Mouse (Mus musculus): ENCODE measurements at regions not wholly inside any gene's neighbourhood (a gene's known extent, or its start where the extent isn't known, plus 50 kb on each side); places are given as distances from the start of the nearest gene placed in this dataset.

DNA sequence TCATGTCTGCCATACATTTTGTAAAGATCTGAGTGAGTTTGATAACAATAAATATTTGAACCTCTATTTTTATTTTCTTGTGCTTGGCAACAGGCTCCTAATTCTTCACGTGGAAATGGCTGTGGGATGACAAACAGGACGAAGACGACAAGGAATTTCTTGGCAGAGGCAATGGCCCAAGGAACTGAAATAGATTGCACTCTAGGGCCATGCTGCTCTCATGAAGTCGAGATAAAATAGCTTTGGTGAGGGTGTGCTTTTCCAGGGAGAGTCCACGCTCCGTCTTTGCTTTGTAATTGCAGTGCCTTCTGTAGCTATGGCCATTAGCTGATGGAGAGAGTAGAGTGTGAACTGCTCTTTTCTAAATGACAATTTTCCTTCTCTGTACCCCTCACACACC is 50.9 kb upstream of the 1810046K07Rik start:
- in situ Hi-C loops (cut with MboI, MseI) = loop anchor here (5.0 kb wide), 1 partner anchor 78 kb away; no protein-coding TSS in a partner anchor

DNA sequence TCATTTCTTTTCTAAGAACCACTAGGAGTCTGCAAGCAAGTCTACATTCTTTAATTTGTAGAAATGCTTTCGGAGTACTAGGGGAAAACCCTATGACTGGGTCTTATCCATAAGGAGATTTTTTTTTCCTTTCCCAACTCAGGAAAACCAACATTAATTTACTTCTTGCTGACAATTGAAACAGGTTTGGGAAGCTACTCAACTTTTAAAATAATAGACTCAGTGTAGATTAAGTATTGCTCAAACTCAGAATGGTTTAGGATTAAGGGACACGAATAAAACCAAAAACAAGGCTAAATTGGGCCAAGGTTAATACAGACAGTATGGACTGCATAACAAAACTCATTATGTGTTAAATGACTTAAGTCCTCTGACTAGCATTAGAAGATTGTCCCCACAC is 65.2 kb upstream of the 1810046K07Rik start:
- in situ Hi-C loops (cut with MboI, MseI) = no loop called here

DNA sequence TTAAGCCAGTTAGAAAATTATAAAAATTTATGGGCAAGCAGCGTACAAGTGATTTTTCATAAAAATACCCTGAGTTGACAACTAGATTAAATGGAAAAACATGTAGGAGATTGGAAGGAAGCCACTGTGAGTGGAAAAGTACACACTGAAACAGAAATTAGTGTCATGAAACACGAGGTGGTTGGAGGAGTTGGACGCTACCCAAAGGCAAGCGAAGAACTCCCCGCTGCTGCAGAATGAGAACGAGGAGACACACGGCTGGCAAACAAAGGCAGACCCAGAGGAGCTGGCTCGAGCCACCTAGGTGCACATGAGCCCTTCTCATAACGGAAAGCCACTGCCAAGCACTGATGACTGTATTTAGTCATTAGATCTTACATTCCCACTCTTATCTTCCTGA is 65.7 kb upstream of the 1810046K07Rik start:
- in situ Hi-C loops (cut with MboI, MseI) = no loop called here

DNA sequence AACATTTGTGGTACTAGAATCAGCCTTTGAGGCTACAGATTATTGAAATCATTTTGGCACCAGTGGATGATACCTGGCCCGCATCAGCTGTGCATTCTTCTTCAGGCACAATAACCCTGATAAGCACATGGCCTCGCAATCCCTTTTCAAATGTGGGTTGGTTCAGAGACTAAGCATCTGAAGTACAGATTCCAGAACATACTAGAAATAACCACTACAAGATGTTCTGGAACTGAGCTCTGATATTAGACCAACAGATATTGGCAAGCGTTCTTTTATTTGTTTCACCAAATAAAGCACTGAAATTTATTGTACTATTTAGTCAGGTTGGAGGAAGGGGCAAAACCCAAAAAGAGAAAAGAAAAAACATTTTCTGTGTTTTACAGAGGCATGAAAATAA is 68.1 kb upstream of the 1810046K07Rik start:
- in situ Hi-C loops (cut with MboI, MseI) = no loop called here

DNA sequence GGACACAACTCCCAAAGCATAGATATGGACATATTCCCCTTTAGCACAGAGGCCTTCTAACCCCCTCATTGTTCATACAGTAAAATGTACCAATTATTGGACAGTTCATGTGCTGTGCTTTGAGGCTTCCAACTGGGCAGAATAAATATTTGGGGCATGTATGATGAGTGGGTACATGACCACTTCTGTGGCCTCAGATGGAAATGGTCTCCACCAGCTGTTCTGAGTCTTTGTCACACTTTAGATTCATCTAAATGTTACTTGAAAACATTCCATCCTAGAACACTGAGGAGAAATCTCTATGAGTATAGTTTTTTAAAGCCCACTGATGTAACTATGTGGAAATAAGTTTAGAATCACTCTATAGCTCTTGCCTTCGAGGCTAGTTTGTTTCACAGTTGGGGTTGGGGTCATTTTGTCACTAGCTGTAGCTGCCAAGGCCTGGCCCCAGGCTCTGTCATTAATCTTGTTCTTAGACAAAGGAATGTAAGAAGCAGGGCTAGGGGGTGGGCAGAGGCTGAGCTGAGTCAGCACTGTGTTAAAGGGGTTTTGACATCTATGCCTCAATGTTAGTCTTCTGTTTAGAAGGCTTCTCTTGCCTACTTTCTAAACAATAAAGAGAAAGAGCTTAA is 69.0 kb upstream of the 1810046K07Rik start:
- in situ Hi-C loops (cut with MboI, MseI) = no loop called here

DNA sequence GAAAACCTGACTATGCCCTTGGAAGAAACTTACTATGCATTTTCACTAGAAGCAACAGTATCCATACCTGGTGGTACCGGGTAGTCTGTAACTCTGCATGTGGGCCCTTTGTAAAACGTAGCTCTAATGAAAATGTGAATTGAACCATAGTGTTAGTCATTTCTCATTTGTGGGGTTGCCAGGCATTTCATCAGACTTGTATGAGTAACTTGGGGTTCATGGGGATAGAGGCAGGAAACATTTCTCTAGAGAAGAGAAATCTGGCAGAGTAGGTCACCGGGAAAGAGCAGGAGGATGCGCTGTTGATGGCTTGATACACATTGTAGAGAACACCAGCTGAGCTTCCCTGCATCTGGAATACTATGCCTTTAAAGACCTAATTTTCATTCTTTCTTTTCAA is 70.2 kb upstream of the 1810046K07Rik start:
- in situ Hi-C loops (cut with MboI, MseI) = no loop called here

DNA sequence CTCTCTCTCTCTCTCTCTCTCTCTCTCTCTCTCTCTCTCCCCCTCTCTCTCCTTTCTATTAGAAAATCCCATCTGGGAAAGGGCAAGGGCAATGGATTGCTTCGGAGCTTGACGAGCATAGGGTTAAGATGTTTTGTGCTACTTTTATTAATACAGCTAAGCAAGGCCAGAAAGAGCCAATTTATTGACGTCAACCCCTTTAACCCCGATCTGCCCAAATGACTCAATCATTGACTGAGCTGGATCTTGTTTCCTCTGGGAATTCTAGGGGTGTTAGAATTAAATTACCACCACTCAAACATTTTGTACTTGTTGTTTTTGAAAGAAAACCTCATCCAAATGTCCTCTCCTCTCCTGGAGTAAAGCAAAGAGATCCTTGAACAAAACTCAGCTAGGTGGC is 70.6 kb upstream of the 1810046K07Rik start:
- in situ Hi-C loops (cut with MboI, MseI) = no loop called here

DNA sequence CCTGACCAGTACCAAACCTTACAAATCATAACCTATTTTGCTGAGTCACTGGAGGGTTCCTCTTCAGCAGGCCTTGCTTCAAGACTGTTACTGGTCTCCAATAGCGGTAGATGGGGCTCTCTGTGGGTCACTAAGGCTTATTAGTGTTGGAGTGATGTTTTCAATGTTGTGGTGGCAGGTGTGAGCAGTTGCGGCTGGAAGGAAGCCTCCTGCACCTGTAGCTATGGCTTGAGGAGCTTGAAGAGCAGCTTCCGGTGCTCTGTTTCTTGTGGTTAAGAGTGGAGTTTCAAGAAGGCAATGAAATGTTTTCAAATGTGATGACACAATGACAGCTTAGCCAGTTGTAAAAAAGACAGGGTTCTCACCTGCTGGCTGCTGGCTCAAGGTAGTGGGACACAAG is 73.1 kb upstream of the 1810046K07Rik start:
- in situ Hi-C loops (cut with MboI, MseI) = no loop called here

DNA sequence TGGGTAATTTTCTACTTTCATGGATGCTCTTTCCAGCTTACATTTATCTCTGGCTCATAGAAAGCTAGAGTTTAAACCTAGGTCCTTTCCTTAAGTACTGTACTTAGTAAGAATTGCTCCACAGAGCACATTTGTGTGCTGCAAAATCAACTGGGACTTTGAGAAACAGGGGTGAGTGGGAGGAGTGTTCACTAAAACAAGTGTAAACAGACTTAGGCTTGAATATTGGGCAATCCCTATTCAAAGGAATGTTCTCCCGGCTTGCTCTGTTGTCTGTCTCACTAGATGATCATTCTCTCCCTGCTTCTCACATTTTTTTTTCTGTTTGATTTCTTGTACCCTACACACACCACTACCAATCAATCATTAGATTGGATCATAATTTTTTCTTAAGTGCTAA is 79.3 kb upstream of the 1810046K07Rik start:
- in situ Hi-C loops (cut with MboI, MseI) = no loop called here

DNA sequence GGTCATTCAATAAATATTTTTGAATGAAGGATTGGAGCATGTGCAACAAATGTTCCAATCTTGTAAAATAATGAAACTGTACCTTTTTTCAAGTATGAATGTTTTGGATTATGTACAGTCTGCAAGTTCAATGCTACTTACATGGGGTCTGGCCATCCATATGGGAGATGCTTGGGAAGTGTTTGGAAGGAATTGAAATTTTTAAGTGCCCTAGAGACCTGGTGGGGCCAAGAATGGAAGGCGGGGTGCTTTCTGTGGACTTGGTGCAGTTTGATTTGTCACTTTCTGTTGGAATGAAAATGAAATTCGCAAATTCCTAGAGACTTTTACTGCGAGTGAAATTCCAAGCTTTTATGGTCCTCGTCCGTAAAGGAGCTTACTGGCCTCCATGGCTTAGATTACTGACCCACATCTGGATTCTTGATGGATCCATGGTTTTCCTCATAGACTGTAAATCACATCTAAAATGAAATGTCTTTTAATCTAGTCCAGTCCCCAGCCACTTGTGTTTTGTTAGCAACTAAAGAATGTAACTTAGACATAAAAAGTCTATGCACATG is 90.3 kb upstream of the 1810046K07Rik start:
- in situ Hi-C loops (cut with MboI, MseI) = no loop called here

DNA sequence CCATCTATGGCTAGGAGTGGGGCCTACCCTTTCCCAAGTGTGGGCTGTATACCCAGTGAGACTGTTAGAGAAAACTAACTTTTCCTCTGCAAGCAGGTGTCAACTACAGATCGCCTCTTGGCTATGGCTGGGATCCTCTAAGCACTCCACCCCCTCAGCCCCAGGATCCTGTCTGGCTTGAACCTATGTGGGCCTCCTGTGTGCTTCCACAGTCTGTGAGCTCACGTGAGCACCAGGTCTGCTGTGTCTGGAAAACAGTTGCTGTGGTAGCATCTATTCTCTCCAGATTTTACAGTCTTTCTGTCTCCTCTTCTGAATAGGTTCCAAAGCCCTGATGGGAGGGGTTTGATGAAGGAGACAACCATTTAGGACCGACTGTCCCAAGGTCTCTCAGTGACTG is 93.8 kb upstream of the 1810046K07Rik start:
- in situ Hi-C loops (cut with MboI, MseI) = no loop called here

DNA sequence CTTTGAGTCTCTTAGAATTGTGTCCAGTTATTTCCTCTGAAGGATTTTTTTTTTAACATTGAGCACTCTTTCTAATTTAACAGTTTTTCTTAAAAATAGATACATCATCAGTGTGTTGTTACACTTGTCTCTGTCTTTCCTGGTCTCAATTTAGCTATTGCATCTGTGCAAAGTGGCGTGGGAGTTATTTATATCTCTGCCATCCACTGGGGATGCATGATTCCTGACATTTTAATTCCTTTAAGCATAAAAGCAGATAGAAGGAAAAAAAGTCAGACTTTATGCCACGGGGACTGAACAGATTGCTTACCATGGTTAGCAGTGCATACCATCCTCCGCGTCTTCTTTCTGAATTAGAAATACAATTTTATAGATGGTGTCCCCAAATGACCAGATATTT is 94.6 kb upstream of the 1810046K07Rik start:
- in situ Hi-C loops (cut with MboI, MseI) = no loop called here

DNA sequence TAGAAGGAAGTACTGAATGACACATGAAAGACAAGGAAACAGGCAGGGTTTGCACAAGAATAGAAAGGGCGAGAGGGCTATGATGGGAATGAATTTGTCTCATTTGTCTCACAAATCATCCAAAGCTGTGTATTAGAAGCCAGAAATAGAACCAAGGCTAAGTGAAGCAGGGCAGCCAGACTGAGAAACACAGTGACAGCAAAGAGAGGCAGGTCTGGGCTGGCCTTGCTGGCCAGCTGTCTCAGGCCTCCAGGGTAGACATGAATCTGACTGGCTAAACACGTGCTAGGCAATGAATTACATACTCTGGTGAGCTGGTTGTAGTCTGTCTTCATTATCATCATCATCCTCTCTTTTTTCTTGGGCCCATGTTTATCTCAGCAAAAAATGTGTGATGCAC is 101.7 kb upstream of the 1810046K07Rik start:
- in situ Hi-C loops (cut with MboI, MseI) = no loop called here

DNA sequence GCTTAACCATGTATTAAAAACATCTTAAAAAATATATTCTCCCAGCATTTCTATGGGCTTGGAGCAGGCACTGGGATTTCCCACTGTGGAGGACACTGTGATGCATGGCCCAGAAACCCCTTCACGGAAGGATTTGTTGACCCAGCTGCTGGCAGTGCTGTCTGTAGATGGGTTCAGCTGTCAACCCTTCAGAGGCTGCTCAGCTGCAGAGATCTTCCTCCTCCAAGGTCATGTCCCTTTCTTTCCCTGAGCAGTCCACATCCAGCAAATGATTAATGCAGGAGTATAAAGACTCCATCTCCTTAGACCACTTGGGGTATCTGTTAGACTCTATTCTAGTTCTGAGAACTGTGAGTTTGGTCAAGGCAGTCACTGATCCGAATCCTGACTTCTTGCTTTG is 108.4 kb upstream of the 1810046K07Rik start:
- in situ Hi-C loops (cut with MboI, MseI) = no loop called here

DNA sequence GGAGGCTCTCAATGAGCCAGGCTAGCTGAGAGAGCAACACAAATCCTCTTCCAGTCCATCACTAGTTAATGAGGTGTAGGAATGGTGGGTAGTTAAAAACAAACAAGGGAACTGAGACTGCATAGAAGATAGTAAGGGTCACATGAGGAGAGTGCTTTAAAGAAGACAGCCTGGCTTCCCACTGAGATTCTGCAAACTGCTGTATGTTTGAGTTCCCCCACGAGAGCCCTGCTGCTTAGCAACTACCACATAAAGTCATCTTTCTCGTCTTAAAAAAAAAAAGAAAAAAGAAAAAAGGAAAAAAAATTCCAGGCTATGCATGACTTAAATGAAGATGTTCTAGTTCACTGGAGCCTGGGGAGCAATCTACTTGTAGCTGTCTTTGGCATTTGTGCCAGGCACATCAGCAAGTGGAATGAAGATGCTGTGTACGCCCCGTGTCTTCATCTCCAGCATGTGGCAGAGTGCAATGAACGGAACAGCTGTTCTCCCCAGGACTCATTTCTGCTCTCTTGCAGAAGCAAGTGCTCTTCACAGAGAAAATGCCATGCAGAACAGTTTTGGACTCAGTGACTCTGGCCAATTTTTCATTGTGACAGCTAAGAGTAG is 113.2 kb upstream of the 1810046K07Rik start:
- in situ Hi-C loops (cut with MboI, MseI) = no loop called here

DNA sequence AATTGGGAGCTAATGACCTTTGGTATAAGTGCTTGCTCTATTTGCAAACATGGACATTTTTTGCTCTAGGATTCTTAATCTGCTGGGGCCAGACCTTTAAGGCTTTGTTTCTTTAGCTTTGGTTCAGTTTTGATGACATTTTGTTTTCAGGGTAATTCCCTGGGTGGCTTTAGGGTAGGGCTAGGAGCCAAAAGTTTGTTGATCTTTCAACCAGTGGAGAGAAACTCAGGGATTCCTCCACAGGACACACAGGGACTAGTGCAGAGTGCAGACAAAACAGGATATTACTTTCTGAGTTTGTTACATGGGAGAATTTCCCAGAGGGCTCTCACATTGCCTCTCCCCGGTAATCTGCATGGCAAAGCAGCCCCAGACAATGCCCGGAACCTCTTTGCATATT is 127.0 kb upstream of the 1810046K07Rik start:
- in situ Hi-C loops (cut with MboI, MseI) = loop anchor here (5.0 kb wide), 2 partner anchors 57 to 78 kb away; no protein-coding TSS in a partner anchor

DNA sequence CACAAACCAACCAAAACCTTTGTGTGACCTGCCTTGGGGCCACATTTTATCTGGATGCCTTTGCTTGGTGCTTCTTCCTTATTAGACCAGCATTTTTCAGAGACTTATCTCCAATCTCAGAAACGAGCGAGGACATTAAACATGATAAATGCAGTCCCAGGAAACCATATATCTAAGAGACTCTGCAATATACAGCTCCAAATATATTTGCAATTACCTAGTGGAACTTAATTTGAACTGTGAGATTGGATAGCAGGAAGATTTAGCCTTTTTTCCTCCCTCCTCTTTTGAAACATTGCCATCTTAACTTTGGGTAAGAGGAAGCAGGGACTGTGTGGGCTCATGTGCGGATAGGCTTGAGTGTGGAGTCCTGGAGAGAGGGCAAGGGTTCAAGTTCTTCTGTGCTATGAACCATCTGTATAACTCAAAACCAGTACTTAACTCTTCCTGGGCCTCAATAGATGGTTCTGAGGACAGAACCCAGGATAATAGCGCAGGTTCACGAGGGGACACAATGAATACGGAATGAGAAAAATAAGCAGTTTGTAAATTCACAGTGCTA is 133.8 kb upstream of the 1810046K07Rik start:
- in situ Hi-C loops (cut with MboI, MseI) = no loop called here

DNA sequence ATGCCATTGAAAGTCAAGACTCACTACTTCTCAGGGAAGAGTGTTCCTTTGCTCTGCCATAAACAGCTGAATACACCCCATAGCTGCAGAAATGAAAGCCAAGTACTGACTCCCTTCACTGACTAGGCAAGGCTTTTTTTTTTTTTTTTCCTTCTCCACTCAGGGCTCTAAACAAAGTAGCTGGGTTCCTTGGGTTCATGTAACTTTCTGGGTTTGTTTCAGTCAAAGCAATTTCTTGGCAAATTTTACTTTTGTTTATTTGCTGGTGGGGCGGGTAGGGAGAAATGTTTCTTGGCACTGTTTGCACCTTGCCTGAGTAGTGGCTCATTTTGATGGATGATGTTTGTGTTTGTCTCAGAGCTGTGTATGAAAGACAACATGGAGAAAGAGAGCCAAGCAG is 141.3 kb upstream of the 1810046K07Rik start:
- in situ Hi-C loops (cut with MboI, MseI) = no loop called here

DNA sequence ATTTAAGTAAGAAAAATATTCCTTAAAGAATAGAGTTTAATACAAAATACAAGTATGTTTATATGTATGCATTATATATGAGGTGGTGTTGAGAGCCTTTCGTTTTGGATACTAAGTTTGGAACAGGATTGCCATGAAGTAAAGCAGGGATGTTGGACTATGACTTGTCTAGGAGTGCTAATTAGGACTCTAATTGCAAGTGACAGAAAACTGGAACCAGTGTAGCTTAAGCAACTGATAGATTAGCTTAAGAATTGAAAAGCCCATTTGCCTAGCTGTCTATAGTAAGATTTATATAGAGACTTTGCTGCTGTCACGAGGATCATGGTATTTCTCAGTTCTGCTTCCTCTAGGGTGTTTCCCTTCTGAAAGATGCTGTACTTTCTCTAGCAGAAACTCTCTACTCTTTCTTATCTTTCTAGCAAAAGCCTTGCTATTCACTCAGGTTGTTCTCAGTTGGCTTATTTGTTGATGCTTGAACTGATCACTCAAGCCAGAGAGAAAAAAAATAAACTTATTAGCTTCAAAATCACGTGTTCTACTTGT is 147.9 kb upstream of the 1810046K07Rik start:
- in situ Hi-C loops (cut with MboI, MseI) = no loop called here

DNA sequence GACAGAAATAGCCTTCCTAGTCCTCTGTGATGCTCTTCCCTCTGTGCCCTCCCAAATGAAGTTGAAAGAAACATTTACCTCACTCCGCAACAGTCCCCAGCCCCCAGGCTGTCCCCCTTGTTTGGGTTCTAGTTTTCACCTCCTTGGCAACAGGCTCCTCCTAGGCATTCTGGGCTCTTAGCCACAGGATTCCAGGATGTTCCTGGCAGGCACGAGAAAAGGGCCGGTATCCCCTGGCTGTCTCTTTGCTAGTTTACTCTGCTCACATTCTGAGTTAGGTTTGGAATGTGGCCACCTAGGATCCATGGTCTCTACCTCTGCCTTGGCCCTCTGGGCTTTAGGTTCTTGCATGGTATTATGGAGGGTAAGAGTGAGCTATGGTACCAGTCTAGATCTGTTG is 159.1 kb upstream of the 1810046K07Rik start:
- in situ Hi-C loops (cut with MboI, MseI) = no loop called here

DNA sequence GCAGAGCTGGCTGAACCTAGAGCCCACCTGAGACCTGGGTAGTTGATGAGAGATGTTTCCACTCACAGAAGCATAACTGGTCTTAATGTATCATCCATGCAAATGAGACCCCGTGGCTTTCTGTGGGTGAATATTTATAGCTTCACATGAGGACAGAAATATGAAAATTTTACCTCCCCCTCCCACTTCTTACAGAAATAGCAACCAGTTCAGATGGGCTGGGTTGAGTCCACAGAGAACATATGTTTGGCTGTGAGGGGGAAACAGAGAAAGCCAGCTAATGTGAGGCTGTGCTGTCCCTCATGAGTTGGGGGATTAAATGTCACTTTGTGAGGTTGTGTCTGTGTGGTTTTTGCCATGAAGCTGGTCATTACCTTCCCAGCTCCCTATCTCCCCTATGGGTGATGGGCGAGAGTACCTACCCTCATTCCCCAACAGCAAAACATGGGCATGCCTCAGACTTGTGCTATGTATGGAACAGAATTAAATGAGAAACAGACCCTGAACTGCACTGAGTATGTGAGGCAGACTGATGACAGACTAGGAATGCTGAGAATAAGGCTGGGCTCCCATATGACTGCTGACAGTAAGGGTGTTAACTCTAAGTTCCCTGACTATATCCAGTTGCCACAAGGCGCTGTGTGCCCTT is 178.7 kb upstream of the 1810046K07Rik start:
- in situ Hi-C loops (cut with MboI, MseI) = no loop called here

DNA sequence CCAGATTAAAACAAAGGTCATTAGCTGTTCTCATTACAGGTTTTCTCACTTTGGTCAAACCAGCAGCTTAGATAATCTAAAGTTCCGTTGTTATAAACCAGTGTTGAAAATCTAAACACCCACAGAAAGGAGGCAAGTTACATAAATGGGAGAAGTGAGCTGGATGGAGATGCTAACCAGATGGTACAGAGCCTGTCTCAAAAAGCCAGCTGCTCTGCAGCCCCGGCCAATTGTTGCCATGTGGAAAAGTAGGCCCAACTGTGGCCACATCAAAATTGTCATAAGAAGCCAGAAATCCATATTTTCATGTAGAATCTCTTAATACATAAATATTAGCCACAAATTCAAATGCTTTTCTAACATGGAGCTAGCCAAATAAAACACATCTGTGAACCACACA is 188.9 kb upstream of the 1810046K07Rik start:
- in situ Hi-C loops (cut with MboI, MseI) = no loop called here

All from T-helper 1 cell (primary cell).